Mouse (Mus musculus): ENCODE measurements at regions not wholly inside any gene's neighbourhood (a gene's known extent, or its start where the extent isn't known, plus 50 kb on each side); places are given as distances from the start of the nearest gene placed in this dataset.

- no peak for DNase-seq
Measured at GRCm38 (mm10) chr1:12344726-12345438, 931.0 kb downstream of the A830018L16Rik start.

GRCm38 (mm10) chr1:12345439-12345819 lies 931.5 kb downstream of the A830018L16Rik start:
- no peak for DNase-seq

DNA sequence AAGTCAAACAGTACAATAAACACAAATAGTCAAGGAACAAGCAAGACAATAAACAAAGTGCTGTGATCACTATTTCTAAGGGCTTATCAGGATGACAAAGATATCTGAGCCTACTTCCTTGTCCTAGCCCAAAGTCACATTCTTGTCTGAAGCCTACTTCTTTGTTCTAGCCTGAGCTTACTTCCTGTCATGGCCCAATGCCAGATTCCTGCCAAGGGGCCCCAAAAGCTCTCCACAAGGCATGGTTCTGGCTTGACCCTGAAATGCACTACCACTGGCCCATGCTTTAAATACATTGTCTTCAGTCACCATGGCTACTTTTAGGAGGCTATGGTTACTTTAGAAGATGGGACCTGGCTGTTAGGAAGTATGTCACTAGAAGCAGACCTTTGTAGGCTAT lies 940.6 kb downstream of the A830018L16Rik start:
- no peak for DNase-seq

DNA sequence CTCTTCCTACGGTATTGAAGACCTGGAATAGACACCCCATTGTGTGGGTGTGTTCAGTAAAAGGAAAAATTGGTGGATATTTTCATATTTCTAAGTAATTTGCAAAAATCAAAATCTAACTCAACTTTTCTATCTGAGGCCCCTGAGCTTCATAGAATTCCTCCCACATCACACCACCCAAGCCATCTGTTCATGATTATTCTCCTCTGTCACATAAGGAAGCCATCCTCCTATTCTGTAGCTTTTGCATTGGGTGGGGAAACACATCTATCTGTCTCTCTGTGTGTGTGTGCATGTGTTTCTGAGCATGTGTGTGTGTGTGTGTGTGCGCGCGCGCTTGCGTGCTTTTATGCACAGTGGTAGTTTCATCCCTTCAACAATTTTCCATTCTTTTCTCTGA lies 954.0 kb downstream of the A830018L16Rik start:
- no peak for DNase-seq

GRCm38 (mm10) chr1:12372968-12373367 lies 959.1 kb downstream of the A830018L16Rik start:
- no peak for DNase-seq

DNA sequence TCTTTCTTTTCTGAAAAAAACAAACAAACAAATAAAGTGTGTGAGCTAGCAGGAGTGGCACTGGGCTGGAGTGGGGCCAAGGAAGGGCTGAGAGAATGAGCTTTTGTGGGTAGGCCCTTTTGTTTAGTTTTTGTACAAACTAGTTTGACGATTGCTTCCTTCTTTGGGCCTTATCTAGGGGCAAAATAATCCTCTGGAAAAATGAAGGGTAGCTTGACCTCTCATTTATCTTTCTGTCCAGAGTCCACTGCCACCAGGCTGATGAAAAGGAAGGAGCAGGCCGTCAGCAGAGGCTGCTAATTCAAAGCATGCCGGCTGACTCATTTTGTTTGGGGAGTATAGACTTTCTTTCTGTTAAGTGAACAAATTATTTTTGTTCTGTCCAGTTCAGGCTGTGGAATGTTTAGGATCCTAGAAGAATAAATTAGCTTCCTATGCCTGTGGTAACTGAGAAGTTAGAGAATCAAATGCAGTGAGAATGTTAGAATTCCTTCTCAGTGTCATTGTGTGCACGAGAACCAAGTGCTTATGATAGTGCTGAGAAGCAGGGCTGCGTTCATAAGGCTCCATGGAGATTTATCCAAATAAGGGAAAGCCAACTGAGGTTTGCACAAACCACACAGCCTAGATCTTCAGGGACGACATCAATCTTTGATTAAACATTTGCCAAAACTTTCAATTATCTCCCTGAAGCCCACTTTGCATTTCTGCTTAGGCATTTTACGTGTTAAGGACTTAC lies 984.4 kb downstream of the A830018L16Rik start:
- DNase-seq: no peak

DNA sequence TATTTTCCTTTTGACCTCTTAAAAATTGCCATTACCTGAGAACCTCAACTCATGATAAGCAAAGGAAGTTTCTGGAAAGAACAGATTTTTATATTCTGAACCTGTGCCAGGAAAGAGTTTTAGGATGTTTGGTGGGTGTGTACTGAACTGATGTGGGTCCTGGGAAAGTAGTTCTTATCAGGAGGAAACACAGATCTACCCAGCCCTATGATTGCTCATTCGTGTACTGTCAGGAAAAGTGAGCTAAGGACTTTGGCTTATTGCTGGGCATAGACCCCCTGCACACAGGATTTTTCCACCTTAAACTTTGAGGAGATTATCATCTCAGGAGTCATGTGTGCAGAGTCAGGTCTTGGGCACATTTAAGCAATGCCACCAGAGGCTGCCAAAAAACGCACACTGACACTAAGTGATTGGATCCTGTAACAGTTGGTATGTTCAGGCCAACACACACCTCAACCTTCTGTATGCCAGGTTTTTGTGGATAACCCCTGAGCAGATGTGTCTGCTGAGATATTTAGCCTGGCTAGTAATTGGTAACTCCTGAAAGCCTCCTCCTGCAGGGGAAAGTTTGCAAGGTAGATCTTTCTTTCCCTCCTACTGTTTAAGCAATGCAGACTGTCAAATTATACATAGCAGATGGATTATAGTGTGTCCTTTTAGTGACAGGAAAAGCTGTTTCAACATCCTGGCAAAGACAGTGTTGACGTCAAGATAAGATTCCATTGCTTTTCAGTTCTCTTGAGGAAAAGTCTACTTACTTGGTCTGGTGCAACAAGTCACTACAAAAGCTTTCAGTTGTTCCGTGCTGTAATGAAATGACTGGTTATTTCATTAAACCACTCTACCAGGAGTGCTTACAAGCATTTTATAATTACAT lies 991.7 kb downstream of the A830018L16Rik start:
- DNase-seq: no peak

- DNase-seq: no peak
Measured at GRCm38 (mm10) chr1:12409738-12410523, 996.0 kb downstream of the A830018L16Rik start.

- no peak for DNase-seq
Measured at GRCm38 (mm10) chr1:12410524-12410886, 996.6 kb downstream of the A830018L16Rik start.

DNA sequence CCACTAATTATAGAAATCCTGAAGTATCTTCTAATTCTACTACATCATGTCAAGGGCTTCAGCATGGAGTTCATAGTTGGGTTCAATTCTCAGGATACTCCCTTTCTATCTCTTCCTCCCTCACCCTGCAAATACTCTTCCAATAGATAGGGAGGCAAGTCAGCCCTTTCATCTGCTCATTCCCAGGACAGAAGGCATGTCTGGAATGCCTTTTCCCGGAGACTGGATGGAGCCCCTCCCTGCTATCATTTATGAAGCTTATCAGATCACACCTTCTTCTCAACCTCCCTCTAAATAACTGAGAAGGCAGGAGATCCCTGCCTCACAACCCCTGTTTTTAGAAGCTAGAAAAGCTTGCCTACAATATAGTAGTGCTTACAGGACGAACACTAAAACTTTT lies 1010.6 kb downstream of the A830018L16Rik start:
- no peak for DNase-seq

DNA sequence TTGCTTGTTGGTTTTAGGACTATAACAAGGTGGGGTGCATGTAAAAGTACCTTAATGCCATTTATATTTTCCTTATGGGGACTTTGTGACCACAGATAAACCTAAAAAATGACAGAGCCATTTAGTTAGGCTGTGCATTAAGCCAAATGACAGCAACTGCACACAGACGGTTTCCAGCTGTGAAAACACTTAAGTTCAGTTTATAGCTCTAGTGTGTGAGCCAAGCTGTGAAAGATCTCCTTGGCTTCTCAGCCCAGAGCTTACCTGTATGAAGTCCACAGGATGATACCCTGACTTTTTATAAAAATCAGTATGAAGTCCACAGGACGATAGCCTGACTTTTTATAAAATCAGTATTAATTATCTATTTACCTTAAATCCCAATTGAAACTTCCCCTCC lies 1024.0 kb downstream of the A830018L16Rik start:
- no peak for DNase-seq

DNA sequence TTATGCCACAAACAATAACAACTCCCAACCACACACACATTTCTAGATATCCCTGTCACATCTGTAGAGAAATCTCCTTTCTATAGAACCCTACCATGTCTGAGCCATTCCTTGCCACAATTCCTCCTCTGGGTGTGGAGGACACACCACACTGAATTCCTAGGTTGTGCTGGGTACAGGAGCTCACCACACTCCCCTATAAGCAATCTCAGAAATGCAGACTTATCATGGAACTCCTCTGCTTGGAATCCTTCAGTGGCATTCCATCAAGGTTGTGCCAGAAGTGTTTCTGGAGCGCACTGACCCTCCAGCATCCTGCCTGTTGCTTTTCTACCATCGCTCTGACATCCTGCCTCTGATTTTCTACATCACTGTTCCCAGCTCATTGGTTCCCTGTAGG lies 1052.3 kb downstream of the A830018L16Rik start:
- DNase-seq: no peak

- no peak for DNase-seq
Measured at GRCm38 (mm10) chr1:12478983-12479763, 1065.3 kb downstream of the A830018L16Rik start.

- no peak for DNase-seq
Measured at GRCm38 (mm10) chr1:12500442-12500841, 1086.5 kb downstream of the A830018L16Rik start.

GRCm38 (mm10) chr1:12507997-12508396 lies 1094.1 kb downstream of the A830018L16Rik start:
- DNase-seq: no peak

DNA sequence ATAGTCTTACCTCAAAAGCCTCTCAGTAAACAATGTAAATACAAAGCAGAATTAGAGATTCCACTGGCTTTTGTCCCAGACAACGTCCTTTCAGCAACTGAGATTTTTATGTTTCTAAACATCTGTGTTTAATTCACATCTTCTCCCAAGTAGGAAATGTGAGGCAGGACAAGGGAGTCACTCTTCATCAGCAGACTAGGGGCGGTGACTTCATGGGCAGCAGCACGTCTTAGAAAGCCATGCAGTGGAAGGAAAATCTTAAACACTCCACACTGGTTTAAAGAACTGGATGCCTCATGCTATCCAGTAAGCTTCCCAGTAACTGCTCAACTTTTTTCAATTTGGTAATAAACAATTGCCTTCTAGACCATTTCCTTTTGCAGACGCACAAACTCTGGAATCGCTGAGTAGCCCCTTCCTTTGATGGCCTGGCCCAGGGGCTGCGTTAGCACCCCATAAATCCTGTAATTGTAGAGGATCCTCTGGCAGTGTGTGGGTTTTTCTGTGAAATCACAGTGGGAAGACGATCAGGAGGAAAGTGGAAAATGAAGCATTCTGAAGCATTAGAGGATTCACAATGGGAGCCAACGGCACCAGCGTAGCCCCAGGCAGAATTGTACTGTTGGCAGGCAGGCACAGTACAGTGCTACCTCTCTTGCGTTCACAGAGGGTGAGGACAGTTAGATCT lies 1096.4 kb downstream of the A830018L16Rik start:
- DNase-seq: no peak

DNA sequence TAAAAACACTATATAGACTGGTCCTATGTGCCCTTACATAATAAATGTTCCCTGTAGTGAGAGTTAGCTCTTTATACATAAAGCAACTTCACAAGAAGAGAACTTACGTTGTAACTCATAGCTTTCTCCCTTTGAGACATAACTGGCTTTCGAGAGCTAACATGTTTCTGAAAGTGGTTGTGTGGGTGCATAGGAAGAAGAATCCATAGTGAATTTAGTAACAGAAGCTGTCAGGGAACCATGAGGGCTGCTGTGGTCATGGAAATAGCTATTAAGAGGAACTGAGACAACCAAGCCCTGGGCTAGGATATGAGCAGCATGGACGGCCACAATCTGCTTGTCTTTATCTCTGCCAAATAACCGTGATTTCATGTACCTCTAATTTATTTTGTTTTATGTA lies 1105.7 kb downstream of the A830018L16Rik start:
- no peak for DNase-seq

DNA sequence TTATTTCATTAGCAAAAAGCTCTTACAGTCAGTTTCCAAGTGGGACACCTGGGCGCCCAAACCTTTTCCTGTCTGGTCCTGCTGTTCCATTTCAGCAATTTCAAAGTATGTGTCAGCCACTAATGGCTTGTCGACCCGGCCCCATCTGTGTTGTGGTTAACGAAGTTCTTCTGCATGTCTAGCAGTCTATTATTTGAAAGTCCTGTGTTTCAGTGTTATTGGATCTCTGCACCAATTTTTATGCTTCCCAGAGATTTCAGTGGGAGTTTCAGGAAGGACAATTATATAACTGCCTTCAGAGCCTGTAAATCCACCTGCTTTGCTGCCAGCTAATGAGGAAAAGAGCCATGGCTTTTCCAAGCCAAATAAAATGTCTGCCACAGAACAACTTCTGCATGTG lies 1142.0 kb downstream of the A830018L16Rik start:
- no peak for DNase-seq

DNA sequence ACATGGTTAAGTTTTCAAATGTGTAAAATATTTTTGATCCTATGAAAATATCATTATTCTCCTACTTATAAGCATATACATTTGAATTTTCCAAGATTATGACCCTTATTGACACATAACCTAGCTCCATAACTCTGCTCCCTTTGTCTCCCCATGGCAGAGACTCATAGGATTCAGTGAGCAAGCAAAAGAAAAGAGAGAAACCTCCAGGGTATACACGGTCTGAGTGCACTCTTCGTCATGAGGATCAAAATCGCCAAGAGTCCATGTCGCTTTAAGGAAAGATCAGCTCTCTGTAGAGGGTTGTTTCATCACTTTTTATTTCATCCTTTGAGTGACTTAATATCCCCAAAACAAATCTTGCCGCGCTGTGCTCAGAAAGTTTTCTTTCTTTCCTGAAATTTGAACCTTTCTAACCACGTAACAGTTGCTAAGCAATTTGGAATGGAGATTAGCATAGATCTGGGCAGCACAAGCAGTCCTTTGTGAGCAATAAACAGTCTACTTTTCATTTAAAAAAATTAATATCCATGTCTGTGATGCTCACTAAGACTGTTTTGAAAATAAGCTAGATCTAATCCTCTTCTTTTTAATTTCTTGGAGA lies 1158.0 kb downstream of the A830018L16Rik start:
- DNase-seq: no peak

- no peak for DNase-seq
Measured at GRCm38 (mm10) chr1:12572770-12573169, 1158.9 kb downstream of the A830018L16Rik start.

- no peak for DNase-seq
Measured at GRCm38 (mm10) chr1:12574274-12574673, 1160.4 kb downstream of the A830018L16Rik start.
